Mouse (Mus musculus) E14TG2a.4 (cell line): Measurements from ENCODE around the gene H2-Ob.

Experiments
- CTCF ChIP-seq: conservative IDR thresholded peaks from 2 replicates; pipeline ENCODE4 v1.5.1; 2014; ENCODE audit warnings: low read length
- NANOG ChIP-seq: IDR thresholded peaks from 2 replicates; pipeline ENCODE4 v1.6.1; 2014; ENCODE audit warnings: borderline replicate concordance, low read length, mixed read lengths

GRCm38 (mm10) chr17:34260551-34260950 is 21.8 kb downstream of the H2-Ob start:
- TF ChIP-seq CTCF (no peak), NANOG (no peak)
